Mouse (Mus musculus): ENCODE results near the gene Nipsnap3a.
A peak's percentile ranks its signal among the peaks of the same experiment; 100 is the strongest.

Nipsnap3a gene

GRCm38 (mm10) chr4:52989248-52989647, at the start of gene Nipsnap3a:
TSS of gene Nipsnap3a (plus strand) at chr4:52989272.
- no peak for DNase-seq (ENCODE audit: low read depth, low spot score)

GRCm38 (mm10) chr4:52946665-52947064, 42.4 kb upstream of the Nipsnap3a start:
- no peak for DNase-seq (ENCODE audit: low read depth, low spot score)

- DNase-seq (ENCODE audit: low read depth, low spot score), result no peak
These were observed 40.1 kb upstream of the Nipsnap3a start for GRCm38 (mm10) chr4:52949005-52949404.

DNA sequence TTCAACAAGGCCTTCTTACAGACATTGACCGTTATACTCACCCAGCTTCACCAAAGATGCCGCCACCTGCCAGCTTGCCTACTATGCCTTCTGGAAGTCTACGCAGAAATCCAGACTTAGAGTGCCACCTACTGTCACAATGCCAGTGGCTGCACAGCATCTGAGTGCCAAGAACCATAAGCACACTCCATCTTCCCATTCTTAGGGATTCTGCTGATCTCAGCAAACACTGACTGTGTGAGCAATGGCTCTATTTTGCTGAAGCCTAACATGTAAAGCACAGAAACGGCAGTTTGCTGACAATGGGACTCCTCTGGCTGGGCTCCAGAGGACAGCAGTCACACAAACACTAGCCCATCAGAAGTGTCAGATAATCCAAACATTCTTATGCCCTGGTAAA, 30.4 kb upstream of the Nipsnap3a start:
- DNase-seq (ENCODE audit: low read depth, low spot score), result peak; percentile 11

- DNase-seq (ENCODE audit: low read depth, low spot score), result no peak
These were observed 24.8 kb upstream of the Nipsnap3a start, which contains the start of gene Olfr270 for GRCm38 (mm10) chr4:52964247-52964646. TSS of gene Olfr270 (plus strand) at chr4:52964547.

GRCm38 (mm10) chr4:52985216-52985615, 3.9 kb upstream of the Nipsnap3a start:
- DNase-seq (ENCODE audit: low read depth, low spot score), result peak; percentile 7

- DNase-seq (ENCODE audit: low read depth, low spot score), result no peak
These were observed 2.8 kb upstream of the Nipsnap3a start for GRCm38 (mm10) chr4:52986266-52986665.

DNA sequence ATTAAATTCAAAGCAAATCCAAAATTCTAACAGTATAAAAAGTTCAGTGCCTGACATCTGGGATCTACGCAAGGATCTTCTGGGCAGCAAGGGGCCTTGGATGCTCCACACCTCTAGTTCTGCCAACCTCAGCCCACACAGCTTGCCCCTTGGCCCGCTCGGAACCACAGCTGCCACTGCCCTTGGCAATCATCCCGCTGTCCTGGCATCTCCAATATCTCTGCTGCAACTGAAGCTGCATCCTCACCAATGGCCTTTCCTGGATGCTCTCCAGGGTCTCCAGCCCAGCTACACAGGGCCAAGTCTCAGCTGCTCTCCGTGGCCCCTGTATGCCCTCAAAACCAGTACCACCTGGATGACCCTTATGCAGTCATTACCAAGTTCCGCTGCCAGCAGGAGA, 10.4 kb downstream of the Nipsnap3a start:
- DNase-seq (ENCODE audit: low read depth, low spot score), result no peak

DNA sequence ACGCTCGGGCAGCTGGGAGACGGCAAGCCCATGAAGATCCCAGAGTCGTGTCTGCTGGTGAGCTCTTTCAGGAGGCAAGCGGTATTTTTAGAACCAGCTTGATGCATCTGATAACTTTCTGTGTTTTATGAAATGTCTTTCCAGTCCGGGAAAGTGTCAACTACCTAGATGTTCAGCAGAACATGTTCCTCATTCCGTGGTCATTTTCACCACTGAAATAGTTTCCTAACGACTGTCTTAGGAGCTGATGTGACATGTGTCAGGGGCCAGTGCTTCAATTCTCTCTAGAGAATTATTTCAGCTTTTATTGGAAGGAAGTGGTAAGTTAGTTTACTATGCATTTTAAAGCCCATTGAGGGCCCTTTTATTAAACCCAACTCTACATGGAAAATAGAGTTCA, 11.1 kb downstream of the Nipsnap3a start:
- DNase-seq (ENCODE audit: low read depth, low spot score), result no peak

DNA sequence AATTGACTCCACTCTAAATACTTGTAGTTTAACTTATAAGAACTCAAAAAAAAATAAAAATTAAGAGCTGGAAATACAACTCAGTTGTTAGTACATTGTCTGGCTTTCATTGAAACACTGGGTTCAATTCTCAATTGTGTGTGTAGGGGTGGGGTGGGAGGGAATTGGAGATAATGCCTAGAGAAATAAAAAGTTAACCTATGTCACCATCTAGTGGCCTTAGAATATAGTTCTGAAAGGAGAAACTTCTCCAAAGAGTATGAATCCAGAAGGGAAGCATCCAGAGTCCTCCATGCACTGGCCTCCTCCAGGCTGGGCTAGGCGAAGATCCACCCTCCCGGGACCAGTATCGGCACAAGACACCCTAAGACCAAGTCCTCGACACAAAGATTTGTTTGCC, 20.1 kb downstream of the Nipsnap3a start:
- no peak for DNase-seq (ENCODE audit: low read depth, low spot score)

- DNase-seq (ENCODE audit: low read depth, low spot score), result no peak
These were observed 20.8 kb downstream of the Nipsnap3a start for GRCm38 (mm10) chr4:53009871-53010270.

- DNase-seq (ENCODE audit: low read depth, low spot score), result peak; percentile 96
These were observed 22.8 kb downstream of the Nipsnap3a start, which contains the start of gene Nipsnap3b for GRCm38 (mm10) chr4:53011732-53012361. TSS of gene Nipsnap3b (plus strand) at chr4:53011880.

GRCm38 (mm10) chr4:53014421-53014820, 25.3 kb downstream of the Nipsnap3a start:
- DNase-seq (ENCODE audit: low read depth, low spot score), result no peak

GRCm38 (mm10) chr4:53015024-53015423, 26.0 kb downstream of the Nipsnap3a start:
- no peak for DNase-seq (ENCODE audit: low read depth, low spot score)

DNA sequence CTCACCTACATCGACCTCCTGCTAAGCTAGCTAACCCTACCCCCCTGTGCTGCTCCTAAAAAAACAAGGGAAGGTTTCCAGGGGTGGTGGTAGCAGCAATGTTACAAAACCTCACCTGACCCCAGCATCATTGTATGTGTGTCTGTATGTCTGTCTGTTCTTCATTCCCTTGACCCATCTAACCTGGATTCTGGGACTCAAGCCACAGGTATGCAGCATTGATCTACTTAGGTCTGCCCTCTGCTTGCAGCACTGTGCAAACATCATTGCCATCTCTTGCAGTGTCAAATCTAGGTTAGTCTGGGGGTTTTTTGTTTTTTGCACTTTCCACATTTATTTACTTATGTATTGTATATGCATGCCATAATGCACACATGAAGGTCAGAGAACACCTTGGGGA, 29.3 kb downstream of the Nipsnap3a start:
- no peak for DNase-seq (ENCODE audit: low read depth, low spot score)

GRCm38 (mm10) chr4:53023189-53023925, 34.3 kb downstream of the Nipsnap3a start:
- DNase-seq (ENCODE audit: low read depth, low spot score), result no peak

DNA sequence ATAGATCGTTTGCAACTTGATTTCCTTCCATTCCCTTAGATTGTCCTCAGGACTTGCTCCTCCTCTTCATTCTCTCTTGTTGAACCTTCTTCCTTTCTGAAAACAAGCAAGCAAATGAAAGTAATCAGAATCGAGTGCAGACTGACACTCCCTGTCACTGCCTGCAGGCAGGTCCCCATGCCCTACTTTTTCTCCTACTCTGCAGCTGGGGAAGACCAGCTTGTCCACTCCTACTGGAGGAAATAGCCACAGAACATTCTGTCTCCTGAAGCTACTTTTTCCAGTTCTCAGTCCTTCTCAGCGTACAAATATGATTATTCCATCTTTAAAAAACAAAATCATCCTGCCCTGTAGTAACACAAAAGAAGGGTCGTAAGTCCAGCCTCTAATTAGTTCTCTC, 35.3 kb downstream of the Nipsnap3a start:
- DNase-seq (ENCODE audit: low read depth, low spot score), result no peak

GRCm38 (mm10) chr4:53027811-53028210, 38.7 kb downstream of the Nipsnap3a start:
- no peak for DNase-seq (ENCODE audit: low read depth, low spot score)

- no peak for DNase-seq (ENCODE audit: low read depth, low spot score)
These were observed 41.4 kb downstream of the Nipsnap3a start for GRCm38 (mm10) chr4:53030326-53030948.

DNA sequence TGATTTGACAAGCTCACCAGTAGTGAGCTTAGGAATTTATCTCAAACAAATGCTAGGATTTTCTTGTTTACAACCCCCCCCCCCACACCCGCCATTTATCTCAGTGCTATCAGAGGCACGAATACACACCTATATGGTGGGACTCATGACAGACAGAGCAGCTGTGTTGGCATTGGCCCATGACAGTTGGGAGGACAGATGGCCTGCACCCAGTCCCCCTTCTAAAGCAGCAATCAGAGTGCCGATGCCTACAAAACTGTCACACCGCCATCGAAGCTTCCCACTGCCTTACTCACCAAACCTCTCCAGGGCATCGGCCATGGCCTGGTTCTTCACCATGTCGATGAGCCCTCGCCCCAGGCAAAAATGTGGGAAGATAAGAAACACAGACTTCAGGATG, 54.7 kb downstream of the Nipsnap3a start:
- no peak for DNase-seq (ENCODE audit: low read depth, low spot score)

DNA sequence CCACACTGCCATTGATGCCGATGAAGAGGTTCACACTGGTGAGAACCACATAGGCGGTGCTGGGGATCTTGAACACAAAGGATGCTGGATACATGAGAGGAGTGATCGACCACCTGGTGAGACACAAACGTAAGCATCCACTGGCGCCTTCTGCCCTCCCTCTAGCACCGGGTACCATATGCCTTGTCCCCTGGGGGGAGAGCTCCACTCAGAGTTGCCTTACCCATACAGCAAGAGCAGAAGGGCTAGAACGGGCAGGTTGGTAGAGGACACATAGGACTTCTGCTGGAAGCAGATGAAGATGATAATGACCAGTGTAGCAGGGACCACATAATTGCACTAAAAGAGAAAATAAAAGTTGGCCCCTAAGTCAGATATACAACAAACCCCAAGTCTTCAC, 56.7 kb downstream of the Nipsnap3a start:
- DNase-seq (ENCODE audit: low read depth, low spot score), result no peak

GRCm38 (mm10) chr4:53046238-53047022, 57.4 kb downstream of the Nipsnap3a start:
- DNase-seq (ENCODE audit: low read depth, low spot score), result no peak
